Mouse (Mus musculus) ES-CJ7 (cell line): Measurements from ENCODE around the gene Tcf15.

Experiments used
- DNase-seq: peaks from one replicate; pipeline ENCODE4 v3.0.0; 2011; ENCODE audit warnings: low read depth, low spot score

Gene Tcf15

DNA sequence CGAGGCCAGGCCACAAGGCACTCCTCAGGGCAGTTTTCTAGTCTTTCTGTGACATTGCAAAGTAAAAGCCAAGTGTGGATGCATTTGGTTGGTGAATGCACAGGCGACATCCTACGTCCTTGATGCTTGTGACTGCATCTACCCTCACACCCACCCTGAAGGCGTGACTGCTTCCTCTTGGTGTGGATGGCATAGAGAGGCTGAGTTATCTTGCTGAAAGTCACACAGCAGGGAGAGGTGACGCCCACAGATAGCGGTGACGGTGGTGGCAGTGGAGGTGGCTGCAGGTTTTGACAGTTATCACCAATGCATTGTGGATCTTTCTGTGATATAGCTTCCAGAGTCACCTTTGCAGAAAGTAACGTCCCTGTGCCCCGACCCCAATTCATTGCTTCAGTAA is 20.5 kb upstream of the Tcf15 start:
- DNase-seq, result no peak

DNA sequence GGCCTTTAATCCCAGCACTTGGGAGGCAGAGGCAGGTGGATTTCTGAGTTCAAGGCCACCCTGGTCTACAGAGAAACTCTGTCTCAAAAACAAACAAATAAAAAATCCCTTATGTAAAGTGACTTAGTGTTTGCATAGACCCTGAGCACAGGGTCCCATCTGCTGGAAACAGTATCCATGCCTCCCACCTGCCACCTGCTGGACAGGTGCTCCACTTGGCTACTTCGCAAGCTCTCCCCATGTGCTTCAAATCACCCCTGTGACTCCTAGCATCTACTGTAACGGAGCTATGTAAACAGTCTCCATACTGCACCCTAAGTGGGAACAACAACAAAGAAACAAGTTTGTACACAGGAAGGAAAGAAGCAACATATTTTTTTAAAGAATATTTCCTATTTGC is 14.8 kb upstream of the Tcf15 start:
- DNase-seq, result peak; percentile 61

DNA sequence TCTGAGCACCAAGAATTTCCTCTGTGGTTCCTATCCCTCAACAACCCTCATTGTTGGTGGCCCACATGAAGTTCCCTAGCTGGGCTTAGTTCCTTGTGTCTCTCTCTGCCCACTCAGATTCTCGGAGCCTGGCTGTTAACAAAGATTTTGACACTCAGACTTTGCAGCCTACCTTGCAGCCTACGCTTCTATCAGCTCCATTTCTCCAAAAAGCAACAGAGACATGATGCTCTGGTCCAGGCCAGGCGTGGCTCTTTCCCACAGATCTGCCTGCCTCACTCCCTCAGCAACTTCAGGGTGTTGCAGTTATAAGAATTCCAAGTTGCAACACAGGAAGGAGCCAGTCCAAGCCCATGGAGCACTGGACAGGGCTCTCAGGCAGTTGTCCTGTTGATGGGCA is 13.6 kb upstream of the Tcf15 start:
- no peak for DNase-seq

DNA sequence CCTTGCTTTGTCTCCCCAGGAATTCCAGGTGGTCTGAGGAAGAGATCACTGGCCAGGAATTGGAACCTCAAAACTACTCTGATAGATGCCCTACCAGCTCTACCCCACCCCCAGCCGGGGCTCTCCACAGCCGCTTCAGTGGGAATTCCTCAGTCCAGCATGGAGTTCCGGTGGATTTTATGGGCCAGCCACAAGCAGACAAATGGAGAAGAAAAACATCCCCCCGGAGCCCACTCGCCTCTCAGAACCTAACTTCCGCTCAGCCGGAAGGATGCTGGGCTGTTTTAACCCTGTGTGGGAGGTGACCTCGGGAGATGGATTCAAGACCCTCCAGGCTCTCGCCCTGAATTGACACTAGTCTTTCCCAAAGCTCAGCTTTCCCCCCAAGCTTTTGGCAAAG is 11.3 kb upstream of the Tcf15 start:
- DNase-seq, result no peak

DNA sequence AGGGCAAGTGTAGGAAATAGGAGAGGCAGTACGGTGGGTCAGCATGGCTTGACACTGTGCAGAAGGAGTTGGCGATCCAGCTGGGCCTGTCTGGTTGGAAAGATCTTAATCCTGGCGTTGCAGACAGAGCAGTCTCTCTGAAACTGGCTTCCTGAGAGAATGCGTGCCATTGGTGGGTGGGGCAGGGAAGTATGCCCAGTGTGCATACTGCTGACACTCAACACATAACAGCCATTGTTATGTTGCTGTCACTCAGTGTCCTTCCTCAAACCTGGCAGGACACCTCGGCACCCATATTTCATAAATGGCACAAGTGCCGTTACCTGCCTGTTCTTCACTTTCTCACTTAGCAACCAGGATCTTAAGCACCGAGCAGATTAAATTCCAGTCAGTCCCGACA is 10.7 kb upstream of the Tcf15 start:
- no peak for DNase-seq

DNA sequence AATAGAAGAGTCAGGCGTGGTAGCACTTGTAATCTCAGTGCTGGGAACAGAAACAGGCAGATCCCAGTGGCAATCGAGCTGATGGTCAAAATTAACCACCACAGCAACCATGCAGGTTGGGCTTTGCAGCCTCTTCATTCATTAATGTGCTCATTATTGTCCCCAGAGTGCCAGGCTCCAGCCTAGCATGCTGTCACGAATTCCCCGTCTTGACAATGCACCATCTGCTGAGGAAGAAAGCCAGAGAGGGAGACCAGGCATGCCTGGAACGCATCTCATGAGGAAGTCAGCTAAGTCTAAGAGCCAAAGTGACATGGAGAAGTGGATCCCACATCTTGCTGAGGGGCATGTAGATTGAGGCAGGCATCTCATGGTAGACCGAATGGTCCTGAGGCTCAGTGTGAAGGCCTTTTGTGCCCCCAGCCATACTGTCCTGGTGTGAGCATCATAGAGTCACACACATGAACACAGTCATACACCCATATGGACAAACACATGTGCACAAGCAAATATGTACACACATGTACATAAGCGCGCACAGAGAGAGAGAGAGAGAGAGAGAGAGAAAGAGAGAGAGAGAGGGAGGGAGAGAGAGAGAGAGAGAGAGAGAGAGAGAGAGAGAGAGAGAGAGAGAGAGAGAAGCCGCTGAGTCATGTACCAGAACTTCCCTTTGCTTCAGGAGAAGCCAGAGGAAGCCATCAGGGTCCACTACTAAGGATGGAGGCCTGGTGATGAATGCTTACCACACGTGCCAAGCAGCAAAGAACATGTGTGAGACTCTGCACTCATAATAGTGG is 4.0 kb upstream of the Tcf15 start:
- DNase-seq, result no peak

DNA sequence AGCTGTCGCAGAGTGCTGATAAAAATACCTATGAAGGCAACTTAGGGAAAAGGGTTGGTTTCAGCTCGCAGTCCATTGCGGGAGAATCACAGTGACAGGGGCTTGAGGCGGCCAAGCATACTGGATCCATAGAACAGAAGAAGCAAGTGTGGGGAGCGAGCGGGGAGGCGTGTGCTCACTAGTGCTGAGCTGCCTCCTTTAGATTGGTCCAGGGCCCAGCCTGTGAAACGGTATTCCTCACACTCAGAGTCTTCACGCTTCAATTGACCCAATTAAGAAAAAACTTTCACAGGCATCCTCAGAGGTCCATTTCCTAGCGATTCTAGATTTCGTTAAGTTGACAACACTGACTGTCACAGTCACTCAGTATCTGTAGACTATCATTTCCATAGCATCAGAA is 2.4 kb upstream of the Tcf15 start:
- DNase-seq, result no peak

DNA sequence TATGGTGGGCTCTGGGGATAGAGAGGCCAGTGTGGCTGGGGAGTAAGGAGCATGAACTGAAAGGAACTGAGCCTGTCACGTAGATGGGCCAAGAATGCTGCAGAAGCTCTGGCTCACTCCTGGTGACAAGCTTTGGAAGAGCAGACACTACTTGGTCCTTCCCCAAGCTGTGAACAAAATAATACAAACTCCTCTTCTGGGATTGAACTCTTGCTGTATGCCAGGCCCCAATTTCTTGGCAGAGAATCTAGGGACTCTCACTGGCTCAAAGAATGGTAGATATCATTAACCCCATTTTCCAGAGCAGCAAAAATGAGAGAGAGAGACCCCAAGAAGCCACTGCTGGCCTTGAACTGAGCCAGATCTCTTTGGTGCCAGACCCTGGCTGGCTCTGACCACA is 1.9 kb upstream of the Tcf15 start:
- DNase-seq, result no peak

DNA sequence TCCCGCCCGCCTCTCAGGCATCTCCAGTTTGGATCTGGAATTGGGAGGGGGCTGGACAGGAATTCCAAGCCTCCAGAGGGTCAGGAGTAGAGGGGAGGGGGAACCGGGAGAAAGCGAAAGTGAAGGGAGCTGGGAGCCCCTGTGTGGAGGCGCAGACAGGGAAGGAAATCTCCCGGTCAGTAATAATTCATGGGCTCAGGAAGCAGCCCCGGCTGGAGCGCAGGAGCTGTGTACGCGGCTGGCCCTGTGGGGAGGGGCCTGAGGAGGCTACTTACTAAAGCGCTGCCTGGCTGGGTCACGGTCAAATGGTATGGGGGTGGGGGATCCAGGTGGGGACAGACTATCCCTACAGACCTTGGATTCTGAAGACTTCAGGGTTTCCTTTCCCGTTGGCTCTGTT is 1.3 kb upstream of the Tcf15 start:
- DNase-seq, result peak; percentile 87

DNA sequence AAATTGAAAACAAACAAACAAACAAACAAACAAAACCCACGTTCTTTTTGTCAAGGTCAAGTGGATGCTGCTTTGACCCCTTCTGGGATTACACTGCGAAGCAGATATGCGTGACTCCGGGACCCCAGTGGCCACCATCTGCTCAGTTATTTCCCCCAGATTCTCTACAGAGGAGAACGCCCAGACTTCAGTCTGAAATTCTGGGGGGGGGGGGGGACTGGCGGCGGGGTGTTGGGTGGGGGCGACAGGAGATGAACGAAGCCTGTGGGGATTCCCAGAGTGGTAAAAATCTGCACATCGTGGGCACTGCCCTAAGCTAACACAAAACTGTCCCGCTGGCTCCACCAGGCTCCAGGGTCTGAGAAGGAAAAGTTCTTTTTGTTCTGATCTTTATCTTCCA is 790 bp upstream of the Tcf15 start:
- DNase-seq, result no peak

DNA sequence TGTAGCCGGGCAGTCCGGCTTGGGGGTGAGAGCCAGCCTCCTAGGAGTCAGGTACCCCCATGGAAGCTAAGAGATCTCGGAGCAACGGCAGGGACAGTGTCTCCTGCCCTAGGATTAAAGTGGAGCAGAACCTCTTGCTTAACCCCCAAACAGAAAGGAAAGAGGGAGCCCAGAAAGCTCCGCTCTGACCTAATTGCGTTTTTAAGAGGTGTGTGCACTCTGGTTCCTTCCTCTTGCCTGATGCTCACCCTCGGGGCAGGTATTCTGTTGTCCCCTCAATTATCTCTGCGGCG is 743 bp downstream of the Tcf15 start:
- no peak for DNase-seq

DNA sequence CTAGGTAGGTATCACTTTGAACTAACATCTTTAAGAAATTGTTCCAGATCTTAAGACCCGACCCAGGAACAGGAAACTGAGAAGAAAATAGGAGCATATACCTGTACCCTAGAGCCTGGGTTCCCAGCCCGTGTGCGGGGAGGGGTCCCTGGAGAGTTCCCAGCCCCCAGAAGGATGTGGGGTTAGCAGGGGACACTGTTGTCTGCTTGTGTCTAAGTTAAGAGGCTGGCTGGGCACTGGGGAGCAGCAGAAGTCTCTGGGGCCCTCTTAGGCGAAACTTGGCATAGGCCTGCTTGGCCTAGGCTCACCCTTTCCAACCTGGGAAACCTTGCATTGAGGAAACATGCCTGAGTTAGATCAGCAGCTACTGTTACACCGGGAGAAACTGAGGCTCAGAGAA is 1.1 kb downstream of the Tcf15 start:
- DNase-seq, result no peak

DNA sequence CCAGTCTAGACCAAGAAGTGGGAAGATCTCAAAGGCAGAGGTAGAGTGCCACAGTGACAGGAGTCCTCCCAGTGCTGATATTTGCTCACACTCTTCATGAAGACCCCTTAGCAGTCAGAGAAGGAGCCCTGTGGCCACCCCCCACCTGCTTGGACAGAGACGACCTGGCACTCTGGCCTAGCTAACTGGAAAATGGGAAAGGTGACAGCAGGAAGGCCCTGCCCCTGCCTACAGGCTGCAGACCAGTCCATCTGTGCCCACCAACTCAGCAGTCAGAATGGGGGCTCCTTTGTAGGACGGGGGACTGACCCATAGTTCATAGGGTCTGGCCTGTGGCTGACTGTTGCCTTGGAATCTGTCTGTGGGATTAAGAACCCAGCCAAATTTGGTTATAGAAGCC is 2.4 kb downstream of the Tcf15 start:
- no peak for DNase-seq

DNA sequence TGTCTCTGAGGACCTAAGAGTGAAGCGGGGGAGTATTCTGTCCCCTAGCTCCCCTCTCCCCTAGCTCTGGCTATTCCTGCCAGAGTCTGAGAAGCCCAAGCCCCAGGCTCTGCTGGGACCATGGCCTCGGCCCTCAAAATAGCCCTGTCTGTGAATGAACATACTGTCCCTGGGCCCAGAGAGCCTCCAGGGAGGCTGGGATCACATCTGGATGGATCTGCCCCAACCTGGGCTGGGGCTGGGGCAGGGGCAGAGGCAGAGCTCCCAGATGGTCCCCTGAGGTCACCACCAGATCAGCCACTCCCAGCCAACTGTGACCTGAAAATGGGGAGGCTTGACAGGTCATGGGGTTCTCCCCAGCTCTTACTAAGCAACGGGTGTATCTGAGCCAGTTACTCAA is 3.7 kb downstream of the Tcf15 start:
- DNase-seq, result no peak

DNA sequence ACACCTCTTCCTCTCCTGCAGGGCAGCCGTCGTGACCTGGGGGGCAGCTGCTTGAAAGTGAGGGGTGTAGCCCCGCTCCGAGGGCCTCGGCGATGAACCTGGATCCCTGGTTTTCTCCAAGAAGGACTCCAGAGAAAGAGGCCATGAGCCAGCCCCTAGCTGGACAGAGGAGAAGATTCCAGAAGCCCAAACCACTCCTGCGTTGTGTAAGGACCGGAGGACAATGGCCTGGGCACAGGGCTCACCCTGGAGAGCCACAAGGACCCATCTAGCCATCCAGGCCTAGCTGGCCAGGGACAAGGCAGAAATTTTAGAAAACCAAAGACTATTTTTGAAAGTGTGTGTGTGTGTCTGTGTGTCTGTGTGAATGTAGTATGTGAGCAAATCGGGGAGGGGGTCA is 5.3 kb downstream of the Tcf15 start:
- DNase-seq, result no peak

DNA sequence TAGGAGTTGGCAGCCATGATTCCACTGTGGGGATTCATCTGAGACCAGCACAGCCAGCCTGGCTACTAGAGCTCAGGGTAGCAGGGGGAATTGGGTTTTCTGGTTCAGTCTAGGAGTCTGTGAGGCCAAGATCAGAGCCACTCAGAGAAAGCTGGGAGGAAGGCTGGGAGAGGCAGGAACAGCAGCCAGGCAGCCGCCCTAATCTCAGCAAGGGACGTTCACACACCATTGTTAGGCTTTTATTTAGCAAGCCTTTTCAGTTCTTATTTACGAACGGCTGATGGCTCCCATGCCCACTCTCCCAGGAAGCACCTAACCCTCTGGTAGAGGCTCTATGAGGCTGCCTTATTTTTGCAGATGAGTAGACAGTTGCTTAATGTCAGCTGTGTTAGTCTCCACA is 6.5 kb downstream of the Tcf15 start:
- peak; percentile 33 for DNase-seq

DNA sequence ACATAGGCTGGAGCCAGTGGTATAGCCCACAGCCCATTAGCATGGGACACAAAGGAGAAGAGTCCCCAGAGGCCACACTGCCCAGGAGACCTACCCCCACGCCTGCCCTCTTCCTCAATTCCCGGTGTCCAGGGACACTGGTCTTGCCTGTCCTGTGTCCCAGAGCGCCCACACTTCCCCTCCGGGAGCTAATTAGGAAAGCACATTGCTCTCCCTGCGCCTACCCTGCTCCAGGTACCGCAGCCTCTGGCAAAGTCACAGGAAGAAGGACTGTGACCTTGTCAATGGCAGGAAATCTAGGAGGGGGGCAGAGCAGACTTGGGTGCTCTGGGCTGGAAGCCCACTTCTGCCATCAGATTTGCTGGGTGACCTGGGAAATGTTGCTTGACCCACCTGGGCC is 7.0 kb downstream of the Tcf15 start:
- DNase-seq, result no peak

DNA sequence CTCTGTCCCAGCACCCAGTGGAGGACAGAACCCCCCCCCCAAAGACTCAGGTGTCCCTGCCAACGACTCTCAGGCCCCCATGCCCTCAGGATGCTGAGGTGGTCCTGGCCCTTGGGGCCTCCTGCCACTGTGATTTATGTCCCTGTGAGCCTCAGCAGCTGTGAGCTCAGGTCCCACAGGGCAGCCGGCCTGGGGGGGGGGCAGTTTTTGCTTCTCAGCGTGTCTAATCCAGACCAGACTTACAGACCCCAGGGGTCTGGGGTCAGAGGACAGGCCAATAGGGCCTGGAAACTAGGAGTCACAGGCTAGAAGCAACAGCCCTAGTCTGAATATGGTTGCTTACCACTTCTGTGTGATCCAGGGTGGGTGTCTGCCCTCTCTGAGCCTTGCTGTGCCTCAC is 10.0 kb downstream of the Tcf15 start:
- DNase-seq, result no peak

DNA sequence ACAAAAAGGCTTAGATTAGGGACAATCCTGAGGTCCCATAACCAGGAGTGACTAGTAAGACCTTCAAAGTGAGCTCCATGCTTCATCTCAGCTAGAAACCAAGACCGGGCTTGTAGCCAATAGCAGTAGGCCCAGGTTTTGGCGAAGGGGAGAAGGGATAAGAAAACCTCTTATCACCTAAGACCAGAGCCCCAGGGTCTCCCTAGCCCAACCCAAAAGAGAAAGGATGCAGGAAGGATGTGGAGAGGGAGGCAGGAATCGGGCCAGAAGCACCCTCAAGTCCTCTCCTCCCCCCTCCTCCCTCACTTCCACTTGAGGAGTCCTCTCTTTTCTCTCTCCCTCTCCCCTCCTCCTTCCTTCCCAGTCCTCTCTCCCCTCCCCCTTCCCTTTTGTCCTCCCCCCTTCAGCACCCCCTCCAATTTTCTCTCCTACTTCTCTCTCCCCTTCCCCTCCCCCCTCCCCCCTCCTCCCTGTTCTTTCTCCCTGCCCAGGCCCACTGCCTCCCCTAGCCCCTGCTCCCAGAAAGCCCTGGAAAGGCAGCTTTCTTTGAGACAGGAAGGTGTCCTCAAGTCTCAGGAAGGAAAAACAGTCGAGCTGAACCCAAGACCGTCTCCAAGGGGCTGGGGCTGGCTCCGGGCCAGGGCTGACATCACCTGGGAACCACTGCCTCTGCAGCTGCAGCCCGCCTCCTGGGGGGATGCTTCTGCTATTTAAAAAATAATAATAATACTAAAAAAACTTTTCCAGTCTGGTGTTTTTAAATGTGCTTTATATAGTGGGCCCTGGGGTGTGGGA is 12.2 kb downstream of the Tcf15 start:
- peak; percentile 57 for DNase-seq

DNA sequence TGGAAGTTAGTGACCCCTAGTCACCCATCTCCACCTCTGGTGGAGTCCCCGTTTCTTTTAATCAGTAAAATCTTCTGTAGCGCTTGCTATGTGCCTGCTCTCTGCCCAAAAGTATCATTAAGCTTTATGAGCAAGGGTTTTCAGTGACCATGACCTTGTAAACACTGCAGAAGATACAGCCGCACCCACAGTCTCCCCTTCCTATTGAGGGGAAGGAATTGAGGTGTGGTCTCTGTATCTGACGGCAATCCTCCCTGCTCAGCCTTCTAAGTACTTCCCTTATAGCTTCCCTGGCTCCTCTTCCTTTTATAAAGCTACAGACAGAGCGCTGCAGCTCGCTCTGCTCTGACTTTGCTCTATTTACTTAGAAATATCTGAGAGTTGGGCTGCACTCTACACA is 13.1 kb downstream of the Tcf15 start:
- peak; percentile 70 for DNase-seq

DNA sequence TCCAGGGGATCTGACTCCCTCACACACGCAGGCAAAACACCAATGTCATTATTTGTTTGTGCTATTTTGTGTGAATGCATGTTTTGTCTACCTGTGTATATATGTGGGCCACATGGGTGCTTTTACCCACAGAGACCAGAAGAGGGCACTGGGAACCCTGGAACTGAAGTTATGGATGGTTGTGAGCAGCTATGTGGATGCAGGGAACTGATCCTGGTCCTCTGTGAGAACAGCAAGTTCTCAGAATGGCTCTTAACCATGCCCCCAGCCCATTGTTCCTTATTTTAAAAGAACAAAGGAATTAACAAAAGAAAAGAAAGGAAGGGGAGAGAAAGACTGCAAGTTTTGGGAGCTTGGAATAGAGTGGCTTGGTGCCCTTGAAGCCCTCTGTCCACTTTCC is 16.1 kb downstream of the Tcf15 start:
- DNase-seq, result peak; percentile 61

DNA sequence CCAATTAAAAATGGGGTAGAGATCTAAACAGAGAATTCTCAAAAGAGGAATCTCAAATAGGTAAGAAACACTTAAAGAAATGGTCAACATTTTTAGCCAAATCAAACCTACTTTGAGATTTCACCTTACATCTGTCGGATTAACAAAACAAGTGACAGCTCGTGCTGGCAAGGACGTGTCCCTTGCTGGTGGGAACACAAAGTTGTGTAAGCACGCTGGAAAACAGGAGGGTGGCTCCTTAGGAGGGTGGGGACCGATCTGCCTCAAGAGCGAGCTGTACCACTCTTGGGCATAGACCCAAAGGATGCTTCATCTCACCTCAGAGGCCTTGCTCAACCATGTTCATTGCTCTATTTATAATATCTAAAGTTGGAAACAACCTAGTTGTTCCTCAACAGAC is 22.9 kb downstream of the Tcf15 start:
- no peak for DNase-seq

DNA sequence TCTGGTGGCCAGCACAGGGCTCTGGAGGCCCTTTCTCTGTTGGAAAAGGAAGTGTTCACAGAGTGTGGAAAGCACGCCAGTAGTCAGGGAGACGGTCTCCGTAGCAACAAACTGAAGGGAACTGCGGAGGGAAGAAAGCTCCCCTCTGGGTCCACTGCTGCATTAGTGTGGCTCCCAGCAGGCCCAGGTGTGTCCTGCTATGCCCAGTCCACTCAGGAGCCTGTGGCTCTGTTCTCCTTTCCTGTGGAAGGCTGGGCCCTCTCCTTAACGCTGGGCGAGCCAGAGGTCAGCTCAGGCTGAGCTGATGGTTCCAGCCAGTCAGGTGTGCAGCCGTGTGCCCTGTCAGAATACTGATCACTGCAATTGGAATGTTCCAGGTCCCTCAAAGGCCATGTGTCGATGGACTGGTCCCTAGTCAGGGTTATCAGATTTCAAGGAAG is 24.5 kb downstream of the Tcf15 start:
- no peak for DNase-seq

DNA sequence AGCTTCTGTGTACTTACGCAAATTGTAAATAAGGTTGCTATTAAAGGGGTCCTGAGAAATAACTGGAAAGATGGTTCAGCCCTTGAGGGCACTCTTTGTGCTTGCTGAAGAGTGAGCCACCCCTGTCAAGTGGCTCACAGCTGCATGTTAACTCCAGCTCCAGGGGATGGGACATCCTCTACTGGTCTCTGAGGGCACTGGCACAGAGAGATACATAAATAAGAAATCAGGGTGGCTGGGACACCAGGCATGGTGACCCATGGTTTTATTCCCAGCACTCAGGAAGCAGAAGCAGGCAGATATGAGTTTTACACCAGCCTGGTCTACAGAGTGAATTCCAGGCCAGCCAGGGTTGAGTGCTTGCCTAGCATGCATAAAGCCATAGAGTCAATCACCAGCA is 26.0 kb downstream of the Tcf15 start:
- DNase-seq, result no peak
